Comparison of ENCODE assay signal across 1 mouse cellular context in the genomic region with DNA sequence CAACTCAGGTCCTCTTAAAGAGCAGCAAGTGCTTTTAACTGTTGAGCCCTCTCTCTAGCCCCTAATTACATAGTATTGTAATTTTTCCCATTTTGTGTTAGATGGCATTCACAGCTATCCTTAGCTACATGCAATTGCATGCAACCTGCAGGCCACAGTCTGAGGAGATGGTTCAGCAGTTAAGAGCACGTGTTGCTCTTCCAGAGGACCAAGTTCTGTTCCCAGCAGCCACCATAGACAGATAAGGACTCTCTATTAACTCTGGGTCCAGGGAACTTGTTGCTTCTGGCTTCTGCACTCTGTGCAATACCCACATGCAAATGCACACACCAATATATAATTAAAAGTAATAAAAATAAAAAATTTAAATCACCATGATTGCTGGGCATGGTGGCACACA.
TF ChIP-seq lines count a peak whose summit lies in the region.

No protein-coding gene starts in this region.

TF ChIP-seq in MEL, 35 proteins besides CTCF, POLR2A, EP300 and RAD21:
- no peak for TF ChIP-seq USF2 (IDR thresholded peaks at IDR 0.05; ENCODE audit: borderline replicate concordance in 1 of 2, insufficient read depth in 1 of 2, low read depth in 1 of 2, low read length in 2 of 2)
- TF ChIP-seq CHD2 (IDR thresholded peaks at IDR 0.05; ENCODE audit: low read length) = no peak
- TF ChIP-seq MXI1 (IDR thresholded peaks at IDR 0.05; ENCODE audit: low read depth, low read length) = peak; percentile 40; the same call in 1 of the 2 replicates
- peak; percentile 27; the same call in 1 of the 2 replicates for TF ChIP-seq ETS1 (IDR thresholded peaks at IDR 0.05; ENCODE audit: low read depth, low read length)
- TF ChIP-seq USF1 (IDR thresholded peaks at IDR 0.05; ENCODE audit: low read depth, low read length) = peak; percentile 77; the same call in 1 of the 2 replicates
- TF ChIP-seq TCF12 (IDR thresholded peaks at IDR 0.05; ENCODE audit: low read depth, low read length) = peak; percentile 15; the same call in 1 of the 2 replicates
- TF ChIP-seq TBP (IDR thresholded peaks at IDR 0.05; ENCODE audit: low read depth, low read length) = 0 out of 2 replicates have a peak, but pooled peaks have one; percentile 57
- TF ChIP-seq MYC (IDR thresholded peaks at IDR 0.05; ENCODE audit: low read depth, low read length) = peak; percentile 87
- TF ChIP-seq MYB (IDR thresholded peaks at IDR 0.05; ENCODE audit: low read depth, low read length) = no peak
- TF ChIP-seq MAX (IDR thresholded peaks at IDR 0.05; ENCODE audit: low read length) = peak; percentile 86
TF ChIP-seq in MEL: peak in this region for 7.
